Mouse (Mus musculus) lung, postnatal 0 days (tissue): ENCODE data around the gene Trp53.

ENCODE experiments used
- CTCF ChIP-seq: IDR thresholded peaks from 2 replicates; pipeline ENCODE4 v1.5.1; 2016; ENCODE audit warnings: antibody characterized with exemption, mild to moderate bottlenecking
- EP300 ChIP-seq: IDR thresholded peaks from 2 replicates; pipeline ENCODE4 v1.6.1; 2016; ENCODE audit warnings: antibody characterized with exemption, mild to moderate bottlenecking, control low read depth

DNA sequence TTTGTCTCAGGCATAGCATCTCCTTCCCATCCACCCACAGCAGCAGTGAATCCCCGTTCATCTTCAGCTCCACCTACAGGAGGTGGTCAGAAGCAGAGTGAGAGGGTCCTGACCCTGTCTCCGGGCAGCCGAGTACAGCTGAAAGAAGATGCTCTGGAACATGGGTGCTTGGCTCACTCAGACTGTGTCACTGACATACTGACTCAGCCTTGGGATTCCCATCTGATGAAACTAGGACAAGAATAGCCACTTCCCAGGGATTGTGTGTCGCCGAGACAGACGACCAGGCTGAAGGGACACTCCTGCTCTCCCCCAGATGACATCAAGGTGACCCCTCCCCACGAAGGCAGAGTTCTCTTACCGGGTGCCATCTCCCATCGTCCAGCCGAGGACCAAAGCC, 36.6 kb downstream of the Trp53 start:
- TF ChIP-seq CTCF (no peak), EP300 (no peak)
